Comparison of ENCODE assay signal across 17 mouse cellular contexts in the genomic region with DNA sequence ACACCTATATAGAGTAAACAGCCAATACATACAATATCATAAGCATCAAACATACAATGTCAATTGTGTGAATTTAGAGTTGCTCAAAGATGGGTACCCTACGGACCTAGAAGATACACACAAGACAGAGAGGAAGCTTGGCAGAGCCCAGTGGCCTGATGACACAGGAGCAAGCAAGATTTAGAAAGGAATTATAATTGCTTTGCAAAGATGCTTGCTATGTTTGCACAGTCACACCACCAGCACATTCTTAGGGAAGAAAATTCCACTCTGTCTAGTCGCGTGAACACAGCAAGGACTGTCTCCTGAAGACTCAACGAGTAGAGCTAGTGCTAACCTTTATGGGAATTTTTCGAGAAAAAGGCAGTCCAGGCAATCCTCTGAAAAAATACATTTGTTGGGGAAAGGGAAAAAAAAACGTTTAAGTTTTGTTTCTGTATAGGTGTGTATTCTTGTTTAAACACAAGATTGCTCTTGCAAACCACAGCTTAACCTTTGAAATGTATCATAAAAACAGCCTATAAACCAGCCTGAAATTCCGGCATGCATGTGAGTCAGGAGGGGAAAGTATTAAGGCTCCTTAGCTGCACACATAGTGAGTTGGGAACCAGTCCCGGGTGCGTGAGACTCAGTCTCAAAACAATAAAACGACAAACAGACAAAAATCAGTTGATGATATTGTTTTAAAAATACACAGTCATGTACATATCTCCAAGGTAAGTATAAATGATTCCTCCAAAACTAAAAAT. TPM values are rescaled to one million over a fixed set of nuclear protein-coding genes. Genes with fewer than 3 reads are reported as not detected.
"Had no signal": no experiment of that assay in that cellular context is flagged by ENCODE, and none has a peak within 500 bp of the region (broad histone marks: within the 10 kb centered on the region; RNA-seq: fewer than 3 reads in every experiment).

No protein-coding gene starts in this region.

- H3K27me3 ChIP-seq: lung, embryonic 15.5 days; midbrain, embryonic 13.5 days; midbrain, embryonic 15.5 days; neural tube, embryonic 12.5 days had no signal

- H3K9ac ChIP-seq: lung, embryonic 15.5 days; midbrain, embryonic 13.5 days; midbrain, embryonic 15.5 days; neural tube, embryonic 12.5 days had no signal

- DNase-seq: lung, adult 2 months; lung, postnatal 14 days; lung, postnatal 36 days; right cerebral cortex, postnatal 14 days; spleen, adult 18-20 months; thymus, adult 18-20 months; thymus, postnatal 14 days; thymus, postnatal 36 days had no signal

- H3K36me3 ChIP-seq: lung, embryonic 15.5 days; midbrain, embryonic 13.5 days; midbrain, embryonic 15.5 days; neural tube, embryonic 12.5 days had no signal

- H3K4me3 ChIP-seq: lung, embryonic 15.5 days; megakaryocyte, embryonic 14.5 days; midbrain, embryonic 13.5 days; midbrain, embryonic 15.5 days; neural tube, embryonic 12.5 days had no signal

- H3K9me3 ChIP-seq: lung, embryonic 15.5 days; midbrain, embryonic 13.5 days; midbrain, embryonic 15.5 days; neural tube, embryonic 12.5 days had no signal

- H3K4me1 ChIP-seq: lung, embryonic 15.5 days; megakaryocyte, embryonic 14.5 days; midbrain, embryonic 13.5 days; midbrain, embryonic 15.5 days; neural tube, embryonic 12.5 days had no signal

- H3K27ac ChIP-seq: lung, embryonic 15.5 days; macrophage; midbrain, embryonic 13.5 days; midbrain, embryonic 15.5 days; neural tube, embryonic 12.5 days had no signal

- ATAC-seq: lung, postnatal 0 days; midbrain, embryonic 13.5 days; midbrain, embryonic 15.5 days had no signal

- H3K4me2 ChIP-seq: lung, embryonic 15.5 days; midbrain, embryonic 11.5 days; midbrain, embryonic 13.5 days; midbrain, embryonic 15.5 days; neural tube, embryonic 12.5 days had no signal

RNA-seq across cellular contexts. Expression of gene Parm1, which starts 15.5 kb away (rescaled TPM):
- total RNA-seq: neutrophil, adult 5-6 weeks had no signal
- polyA plus RNA-seq: macrophage had no signal
